Mouse (Mus musculus) urinary bladder, postnatal 14 days (tissue): Measurements from ENCODE around the gene Ttll8.

Experiments used
- DNase-seq: peaks from one replicate; pipeline ENCODE4 v3.0.0; 2021; ENCODE audit warnings: low spot score

Gene Ttll8

DNA sequence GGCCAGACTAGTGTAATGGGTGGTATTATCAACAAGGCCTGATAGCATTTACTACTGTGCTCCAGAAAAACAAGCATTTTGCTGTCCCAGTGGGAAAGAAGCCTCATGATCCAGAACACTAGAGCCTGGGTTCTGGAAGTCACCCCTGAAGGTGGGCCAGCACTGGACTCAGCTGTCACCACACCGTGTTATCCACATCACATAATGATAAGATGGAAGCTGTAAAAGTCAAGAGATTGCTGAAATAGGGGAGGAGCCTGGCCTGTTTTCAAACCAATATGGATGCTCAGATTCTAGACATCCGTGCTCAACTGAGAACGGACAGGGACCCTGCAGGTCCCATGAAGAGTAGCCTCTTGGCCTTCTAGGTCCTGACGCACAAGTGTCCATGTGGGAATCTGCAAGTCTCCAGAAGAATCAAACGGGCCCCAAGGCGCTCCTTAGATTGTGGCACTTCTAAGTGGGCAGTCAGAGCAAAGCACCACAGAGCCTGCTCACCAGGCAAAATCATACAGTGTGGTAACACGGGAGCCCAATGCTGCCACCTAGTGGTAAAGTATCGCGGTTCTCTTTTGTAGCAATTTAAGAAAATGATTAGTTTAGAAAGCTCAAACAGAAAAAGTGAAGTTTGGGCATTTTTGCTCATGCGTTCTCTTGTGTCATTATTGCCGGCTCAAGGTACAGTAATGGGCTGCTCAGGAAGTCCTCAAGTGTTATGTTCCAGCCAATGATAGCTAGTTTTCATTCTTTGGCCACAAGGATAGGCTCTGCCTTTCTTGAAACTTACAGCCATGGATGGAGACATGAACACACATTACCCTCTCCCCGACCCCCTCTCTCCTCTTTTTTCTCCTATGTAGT, 32.9 kb downstream of the Ttll8 start:
- peak; percentile 81 for DNase-seq

DNA sequence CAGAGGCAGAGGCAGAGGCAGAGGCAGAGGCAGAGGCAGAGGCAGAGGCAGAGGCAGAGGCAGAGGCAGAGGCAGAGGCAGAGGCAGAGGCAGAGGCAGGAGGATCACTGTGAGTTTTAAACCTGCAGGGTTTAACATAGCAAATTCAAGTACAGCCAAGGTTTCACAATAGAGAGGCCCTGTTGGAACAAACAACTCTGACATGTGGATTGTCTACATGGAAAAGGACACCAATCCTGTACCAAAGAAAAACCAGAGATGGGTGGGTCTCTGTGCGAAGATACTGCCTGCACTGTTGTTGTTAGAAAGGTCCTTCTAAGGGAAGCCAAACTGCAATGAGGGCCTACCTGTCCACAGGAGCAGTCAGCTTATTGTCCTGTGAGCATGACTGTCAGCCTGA, 34.2 kb downstream of the Ttll8 start:
- DNase-seq: no peak

DNA sequence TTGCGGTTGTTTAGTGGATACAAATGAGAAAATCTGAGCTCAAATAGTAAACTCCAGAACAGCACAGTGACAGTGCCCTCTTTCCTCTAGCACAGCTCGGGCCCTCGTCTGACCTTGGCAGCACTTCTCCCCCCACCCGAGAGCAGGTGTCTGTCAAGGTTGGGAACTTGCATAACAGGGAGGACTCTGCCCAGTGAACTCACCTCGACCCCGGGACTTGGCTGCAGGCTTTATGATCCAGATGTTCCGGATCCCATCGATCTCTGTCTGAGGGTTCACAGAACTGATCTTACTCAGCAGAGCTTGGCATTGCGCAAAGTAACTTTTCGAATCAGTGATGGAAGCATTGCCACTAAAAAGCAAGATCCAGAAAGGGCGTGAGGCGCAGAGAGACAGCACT, 34.9 kb downstream of the Ttll8 start:
- no peak for DNase-seq

DNA sequence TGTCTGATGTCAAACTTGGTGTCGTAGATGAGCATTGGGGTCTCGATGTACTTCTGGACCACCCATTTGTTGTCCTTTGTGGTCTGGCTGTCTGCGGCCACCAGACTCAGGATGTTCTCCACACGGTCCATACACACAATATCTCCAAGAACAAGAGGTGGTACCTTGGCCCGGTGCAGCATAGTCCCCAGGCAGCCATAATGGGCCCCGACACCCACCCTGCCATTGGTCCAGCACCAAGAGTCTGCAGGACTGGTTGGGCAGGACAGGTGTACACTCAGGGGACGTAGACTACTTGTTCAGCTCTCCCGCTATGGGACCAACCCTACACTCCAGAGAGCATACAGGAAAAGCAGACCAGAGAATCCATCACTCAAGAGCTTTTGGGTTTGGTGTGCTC, 37.1 kb downstream of the Ttll8 start:
- DNase-seq: no peak

DNA sequence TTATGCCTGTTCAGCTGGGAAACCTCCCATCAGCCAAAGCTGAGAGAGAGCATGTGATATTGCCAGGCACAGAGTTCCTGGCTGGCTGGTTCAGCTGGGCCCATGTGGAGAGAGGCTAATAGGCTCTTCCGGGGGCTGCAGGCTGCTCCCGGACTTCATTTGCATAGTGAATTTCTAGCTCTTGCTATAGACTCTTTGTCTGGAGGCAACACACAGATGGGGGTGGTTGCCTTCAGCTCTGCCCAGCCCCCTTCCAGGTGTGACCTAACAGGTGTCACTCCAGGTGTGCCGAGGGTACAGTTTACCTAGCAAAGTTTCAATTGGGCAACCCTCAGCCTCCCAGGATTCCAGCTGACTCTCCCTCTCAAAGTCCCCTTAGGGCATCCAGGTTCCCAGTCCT, 37.9 kb downstream of the Ttll8 start:
- DNase-seq: no peak

DNA sequence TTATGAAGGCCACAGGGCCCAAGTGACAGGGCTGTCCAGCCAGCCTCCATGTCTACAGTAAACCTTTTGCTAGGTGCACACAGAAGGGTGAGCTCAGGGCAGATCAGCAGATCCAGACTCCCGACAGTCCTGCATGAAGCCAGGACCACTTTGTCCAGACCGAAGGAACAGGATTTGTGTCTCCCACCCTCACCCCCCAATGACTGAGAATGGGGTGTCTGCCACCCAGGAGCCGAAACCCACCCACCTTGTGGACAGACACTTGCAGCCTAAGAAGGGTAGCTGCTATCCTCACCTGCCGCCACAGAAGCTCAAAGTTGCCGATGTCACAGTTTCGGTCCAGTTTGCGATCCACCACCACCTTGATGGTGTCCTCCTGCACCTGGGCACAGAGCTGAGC, 39.2 kb downstream of the Ttll8 start:
- DNase-seq: no peak

DNA sequence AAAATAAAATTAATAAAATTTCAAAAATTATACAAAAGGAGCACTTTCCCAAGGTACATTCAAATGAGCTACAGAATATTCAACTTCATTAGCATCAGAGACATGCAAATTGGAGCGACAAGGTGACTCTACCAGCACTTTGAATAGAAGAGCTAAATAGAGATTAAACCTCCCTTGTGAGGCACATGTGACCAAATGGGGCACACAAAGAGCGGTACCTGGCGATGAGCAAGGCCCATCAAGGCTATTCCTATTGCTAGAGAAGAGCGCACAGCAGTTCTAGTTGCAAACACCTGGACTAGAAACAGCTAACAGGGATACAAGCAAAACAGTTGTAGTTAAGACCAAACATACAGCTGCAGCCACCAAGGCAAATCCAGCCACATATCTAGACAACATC, 47.9 kb downstream of the Ttll8 start:
- no peak for DNase-seq

DNA sequence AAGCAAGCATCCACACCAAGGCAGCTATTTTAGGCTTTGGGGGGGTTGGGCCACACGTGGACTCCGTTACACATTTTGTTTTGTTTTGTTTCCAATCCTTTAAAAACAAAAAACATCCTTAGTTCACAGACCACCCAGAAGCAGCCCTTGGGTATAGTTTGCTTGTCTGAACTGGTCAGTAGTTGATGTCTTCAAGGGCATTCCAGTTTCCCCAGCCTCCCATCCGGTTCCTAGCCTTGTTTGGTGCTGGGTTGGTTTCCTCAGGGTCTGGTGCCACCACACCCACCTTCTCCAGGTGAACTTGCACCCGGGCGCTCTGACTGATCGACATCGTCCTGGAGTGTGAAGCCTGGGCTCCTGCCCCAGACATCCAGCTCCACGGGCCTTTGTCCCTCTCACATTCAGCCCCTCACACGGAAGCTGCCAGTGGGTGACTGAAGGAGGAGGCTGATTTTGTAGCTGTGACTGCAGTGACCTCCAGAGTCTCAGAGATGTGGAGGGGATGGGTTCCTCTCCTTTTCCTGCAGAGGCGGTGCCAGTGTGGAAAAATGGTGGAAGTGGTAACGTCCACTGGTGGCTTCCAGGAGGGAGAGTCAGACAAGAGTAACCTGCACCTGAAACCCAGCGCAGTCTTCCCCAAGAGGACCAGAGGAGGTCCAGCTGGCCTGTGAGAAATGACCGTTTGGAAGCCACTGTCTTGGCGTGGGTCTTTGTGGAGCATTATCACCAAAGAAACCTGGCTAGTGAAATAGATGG, 50.0 kb downstream of the Ttll8 start:
- no peak for DNase-seq

DNA sequence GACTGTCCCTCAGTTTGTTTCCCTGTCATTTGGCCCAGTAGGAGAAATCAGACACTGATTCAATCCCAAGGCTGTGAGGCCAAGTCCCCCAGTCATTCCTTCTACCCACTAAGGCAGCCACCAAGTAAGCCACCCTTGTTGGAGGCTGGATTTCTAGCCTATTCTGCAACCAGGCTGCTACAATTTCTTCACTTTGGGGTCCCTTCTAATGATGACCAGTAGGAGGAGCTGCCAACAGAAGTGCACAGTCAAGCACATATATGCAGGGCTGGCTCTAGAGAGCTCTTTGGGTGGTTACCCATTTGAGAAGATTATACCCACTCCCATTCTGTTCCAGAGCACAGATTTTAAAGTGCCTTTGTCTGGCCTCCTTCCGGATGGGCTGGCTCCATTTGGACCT, 51.1 kb downstream of the Ttll8 start:
- no peak for DNase-seq

DNA sequence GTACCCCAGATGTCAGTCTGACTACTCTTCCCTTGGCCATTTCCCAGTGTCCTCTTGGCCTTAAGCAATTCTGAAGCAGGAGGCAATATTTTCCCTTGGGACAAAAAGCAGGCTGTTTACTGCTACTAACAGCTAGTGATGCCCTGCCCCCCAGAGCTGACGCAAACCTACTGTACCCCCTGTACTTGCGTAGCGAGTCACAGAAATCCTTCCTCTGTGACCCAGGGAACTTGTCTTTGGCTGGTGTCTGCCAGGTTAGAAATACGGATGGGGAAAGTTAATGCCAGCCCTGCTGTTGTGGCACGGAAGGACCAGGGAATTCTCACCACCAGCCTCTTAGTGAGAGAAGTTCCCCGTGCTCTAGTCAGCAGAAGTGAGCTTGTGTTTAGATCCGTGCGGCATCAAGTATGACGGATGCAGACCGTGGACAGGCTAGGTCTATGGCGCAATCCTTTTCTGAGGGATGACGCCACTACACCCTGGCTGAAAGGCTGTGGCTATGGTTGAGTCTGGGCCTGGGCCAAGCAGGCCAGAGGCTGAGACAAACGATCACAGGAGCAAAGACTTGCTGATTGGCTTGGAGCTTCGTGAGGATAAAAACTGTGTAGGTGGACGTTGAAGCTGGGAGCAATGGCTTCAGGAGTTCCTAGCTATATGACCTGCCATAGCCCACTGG, 51.9 kb downstream of the Ttll8 start:
- DNase-seq: no peak

DNA sequence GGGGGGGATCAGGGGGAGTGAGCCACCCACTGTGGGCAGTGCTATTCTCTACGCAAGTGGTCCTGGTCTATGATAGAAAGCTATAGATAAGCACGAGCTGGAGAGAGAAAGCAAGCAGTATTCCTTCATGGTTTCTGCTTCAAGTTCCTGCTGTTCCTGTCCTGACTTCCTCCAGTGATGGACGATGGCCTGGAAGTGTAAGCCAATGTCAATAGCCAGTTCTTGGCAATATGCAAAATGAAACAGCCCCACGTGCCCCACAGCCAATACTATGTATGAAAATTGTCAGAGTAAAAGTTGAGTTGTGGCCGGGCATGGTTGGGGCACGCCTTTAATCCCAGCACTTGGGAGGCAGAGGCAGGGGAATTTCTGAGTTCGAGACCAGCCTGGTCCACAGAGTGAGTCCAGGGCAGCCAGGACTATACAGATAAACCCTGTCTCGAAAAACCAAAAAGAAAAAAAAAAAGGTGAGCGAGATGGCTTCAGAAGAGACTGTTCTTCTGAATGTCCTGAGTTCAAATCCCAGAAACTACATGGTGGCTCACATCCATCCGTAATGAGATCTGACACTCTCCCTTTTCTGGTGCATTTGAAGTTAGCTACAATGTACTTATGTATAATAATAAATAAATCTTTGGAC, 57.8 kb downstream of the Ttll8 start:
- no peak for DNase-seq

DNA sequence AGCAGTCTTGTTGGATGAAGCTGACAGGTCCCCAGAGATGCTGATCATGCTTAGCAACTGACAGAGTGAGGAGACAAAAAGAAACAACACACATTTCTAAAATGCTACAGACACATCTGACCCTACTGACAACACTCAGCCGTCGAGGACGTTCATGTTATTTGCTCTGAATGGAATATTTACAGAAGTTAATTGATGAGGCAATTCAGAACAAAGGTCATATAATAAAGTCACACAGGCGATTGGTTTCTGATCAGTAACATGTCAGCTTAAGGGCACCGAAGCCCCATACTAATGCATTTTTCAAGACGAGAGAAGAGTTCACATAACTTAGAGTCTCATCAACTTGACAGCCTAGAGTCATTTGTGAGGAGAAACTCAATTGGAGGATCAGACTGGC, 58.3 kb downstream of the Ttll8 start:
- no peak for DNase-seq

DNA sequence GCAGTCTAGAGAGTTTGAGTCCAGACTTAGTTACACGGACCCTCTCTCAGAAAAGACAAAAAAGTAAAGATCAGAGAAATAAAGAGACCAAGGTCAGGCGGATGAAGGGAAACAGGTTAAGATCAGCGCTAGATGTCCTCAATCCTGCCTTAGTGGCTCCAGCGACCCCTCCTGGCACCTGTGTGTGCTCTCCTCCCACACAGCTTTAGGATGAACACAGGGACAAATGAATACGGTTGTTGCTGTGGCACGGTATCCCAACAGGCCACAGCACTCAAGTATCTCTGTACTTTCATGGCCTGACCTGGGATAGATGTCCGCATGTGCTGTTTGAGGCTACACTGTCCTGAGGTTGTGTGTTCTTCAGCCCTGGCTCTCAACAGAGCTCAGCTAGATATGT, 59.1 kb downstream of the Ttll8 start:
- DNase-seq: no peak

DNA sequence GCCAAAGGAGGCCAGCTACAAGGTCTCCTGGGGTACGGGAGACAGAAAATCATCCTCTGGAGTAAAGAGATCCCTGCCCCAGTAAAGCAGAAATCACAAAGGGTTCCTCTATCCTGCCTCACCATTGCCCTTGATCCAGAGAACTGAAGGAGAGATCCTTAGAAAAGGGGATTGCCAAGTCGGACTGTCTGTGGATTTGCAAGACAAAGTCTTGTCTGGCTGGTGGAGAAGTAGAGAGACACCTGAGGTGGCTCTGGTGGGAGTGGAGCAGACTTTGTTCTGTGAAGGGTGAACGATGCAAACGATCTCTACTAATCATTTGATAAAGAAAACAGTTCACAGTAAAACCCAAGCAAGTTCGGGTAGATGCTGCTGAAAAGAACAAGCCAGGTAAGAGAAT, 61.3 kb downstream of the Ttll8 start:
- DNase-seq: no peak

DNA sequence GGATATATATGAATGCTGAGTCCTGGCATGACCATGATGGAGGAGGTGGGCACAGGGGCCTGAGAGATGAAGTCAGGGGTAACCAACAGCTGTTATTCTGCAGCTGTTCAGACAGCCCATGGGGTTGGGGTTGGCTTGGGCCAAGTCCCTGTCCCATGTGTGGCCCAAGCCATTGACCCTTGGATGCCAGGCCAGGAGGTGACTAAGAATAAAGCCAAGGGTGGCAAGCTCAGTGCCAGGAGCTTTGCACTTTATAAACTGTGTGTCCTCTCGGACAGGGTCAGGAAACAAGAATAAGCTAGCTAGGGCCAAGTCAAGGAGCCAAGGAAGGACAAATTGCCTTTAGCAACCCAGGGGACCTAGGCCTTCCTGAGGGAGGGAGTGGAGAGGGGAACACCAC, 62.0 kb downstream of the Ttll8 start:
- no peak for DNase-seq

DNA sequence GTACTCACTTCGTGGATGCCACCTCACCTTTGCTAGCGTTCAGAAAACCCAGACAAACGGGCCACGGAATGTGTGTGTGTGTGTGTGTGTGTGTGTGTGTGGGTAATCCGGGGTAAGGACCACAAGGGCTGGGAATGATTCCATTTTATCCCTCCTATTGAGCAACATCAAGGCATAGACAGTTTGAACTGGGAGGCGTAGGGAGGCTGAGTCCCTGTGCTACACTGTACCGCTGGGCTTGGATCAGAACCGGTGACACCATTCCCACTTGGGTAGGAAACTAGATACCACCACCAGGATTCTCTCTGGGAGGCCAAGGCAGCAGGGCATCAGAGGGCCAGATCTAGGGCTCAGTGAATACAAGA, 62.6 kb downstream of the Ttll8 start:
- DNase-seq: no peak

DNA sequence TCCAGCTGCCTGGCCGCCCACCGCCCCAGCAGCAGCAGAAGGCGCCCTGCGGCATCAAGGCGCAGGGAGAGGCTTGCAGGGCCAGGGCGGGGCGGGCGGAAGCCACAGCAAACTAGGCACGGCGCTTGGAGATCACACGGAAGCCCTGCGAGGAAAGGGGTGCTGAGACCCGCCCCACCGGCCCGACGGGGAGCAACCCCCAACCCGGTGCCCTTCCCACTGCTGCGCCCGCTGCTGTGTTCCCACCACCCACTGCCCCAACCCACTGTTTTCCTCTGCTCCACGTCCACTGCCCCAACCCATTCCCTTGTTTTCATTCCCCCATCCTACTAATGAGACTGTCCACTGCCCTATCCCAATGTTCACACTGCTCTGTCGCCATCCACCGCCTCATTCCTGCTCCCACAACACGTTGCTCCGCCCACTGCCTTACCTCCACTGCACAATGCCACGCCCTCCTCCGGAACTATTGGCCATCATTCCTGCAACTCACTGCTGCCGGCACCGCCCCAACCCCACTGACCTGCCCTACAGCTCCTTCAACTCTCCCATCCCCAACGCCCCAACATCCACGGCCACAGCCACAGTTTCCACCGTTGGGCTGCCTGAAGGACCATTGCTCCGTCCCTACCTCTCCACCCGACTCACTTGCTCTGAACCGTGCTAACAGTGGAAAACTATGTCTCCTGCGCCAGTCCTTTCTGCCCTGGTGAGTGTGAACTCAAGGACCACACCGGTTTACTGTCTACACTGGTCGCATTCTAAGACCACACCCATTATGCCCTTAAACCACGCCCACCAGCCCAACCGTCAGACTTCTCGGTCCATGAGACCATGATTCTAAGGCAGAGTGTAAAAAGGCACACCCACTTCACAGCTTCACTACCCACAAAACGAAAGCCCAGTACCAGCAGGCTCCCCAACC, 63.2 kb downstream of the Ttll8 start:
- peak; percentile 90 for DNase-seq

DNA sequence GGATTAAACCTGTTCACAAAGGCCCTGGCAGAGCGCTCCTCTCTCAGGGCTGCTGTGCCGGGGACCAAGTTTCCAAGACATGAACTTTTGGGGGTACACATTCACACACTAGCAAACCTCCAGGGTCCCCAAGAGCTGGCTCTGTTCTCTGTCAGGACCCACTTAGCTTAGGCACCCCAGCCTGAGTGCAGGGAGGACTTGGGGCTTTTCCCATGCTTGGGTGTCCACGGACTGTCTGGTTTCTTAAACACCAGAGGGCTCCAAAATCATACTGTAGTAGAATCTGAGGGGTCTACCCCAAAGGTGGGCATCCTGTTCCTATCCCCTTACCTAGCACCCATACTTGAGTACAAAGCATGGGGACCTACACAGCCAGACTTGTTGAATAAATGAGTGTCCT, 64.2 kb downstream of the Ttll8 start:
- DNase-seq: no peak

DNA sequence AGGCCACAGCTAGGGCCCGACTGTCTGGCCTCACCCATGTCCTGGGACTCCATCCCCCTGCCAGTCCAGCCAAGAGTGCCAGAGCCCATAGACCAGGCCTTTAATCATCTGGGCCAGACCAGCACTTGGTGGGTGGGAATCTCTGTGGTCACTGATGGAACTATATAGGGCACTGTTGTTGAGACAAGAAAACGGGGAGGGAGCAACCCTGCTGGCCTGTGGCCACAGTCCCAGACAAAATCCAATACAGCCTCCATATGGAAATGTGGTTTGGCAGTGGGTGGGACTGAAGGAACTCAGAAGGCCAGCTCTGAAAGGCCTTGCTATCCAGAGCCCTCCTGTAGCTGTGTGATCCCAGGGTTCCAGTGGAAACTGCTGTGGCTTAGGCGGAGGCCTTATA, 65.2 kb downstream of the Ttll8 start:
- DNase-seq: no peak

DNA sequence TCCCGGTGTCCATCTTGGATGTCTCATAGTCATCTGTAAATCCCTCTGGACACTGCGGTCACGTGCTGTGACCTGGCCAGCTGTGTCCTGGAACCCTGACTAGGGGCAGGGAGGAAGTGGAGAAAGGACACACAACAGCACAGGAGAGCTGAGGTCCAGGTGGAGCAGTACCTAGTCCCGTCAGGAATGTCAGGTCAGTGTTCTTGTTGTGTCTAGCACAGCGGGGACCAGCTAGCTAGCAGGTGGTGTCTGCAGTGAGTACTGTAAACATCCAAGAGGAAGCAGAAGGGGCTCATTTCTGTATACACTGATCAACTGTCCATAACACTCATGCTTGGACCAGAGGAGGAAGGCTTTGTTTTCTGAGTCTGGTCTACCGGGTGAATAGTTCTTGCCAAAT, 68.8 kb downstream of the Ttll8 start:
- no peak for DNase-seq

DNA sequence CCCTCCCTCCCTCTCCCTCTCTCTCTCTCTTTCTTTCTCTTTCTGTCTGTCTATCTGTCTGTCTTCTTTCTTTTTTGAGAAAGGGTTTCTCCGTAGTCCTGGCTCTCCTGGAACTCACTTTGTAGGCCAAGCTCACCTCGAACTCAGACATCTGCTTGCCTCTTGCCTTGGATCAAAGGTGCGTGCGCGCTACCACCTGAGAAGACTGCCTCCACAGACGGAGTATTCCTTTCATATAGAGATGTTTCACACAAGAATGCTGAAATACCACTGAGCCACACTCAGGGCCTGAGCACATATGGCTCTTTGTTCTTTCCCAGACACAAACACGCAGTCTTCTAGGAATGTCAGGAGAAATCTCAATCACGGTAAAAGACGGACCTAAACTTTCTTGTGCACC, 70.9 kb downstream of the Ttll8 start:
- DNase-seq: no peak

DNA sequence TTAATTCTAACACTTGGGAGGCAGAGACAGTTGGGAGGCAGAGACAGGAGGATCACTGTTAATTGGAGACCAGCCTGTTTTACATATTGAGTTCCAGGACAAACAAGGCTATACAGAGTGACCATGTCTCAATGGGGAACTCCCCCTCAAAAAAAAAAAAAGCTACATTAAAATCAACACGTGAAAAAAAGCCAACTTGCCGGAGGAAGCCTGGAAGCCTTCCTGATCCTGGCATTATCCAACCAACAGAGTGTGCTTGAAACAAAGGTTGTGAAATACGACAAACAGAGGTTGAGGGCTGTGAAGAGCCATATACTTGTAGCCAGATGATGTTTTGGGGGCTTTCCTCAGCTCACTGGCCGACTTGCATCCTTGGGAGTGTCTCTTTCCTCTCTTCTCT, 71.4 kb downstream of the Ttll8 start:
- no peak for DNase-seq
